In genomic region chr10:32001216-32001753, GRCm38 (mm10) we compare ENCODE assay signal across 27 mouse cellular contexts.
"Had no signal": no experiment of that assay in that cellular context is flagged by ENCODE, and none has a peak within 500 bp of the region (broad histone marks: within the 10 kb centered on the region; RNA-seq: fewer than 3 reads in every experiment).

No protein-coding gene starts in this region.

- ATAC-seq: forebrain, embryonic 16.5 days; hindbrain, postnatal 0 days; intestine, embryonic 16.5 days; liver, embryonic 12.5 days had no signal

- H3K9ac ChIP-seq: heart, embryonic 13.5 days; heart, embryonic 15.5 days; hindbrain, embryonic 13.5 days; hindbrain, embryonic 15.5 days; kidney, embryonic 15.5 days; limb, embryonic 15.5 days; liver, embryonic 12.5 days had no signal

- H3K9me3 ChIP-seq: heart, embryonic 13.5 days; heart, embryonic 15.5 days; hindbrain, embryonic 13.5 days; hindbrain, embryonic 15.5 days; kidney, embryonic 15.5 days; limb, embryonic 15.5 days; liver, embryonic 12.5 days had no signal

- H3K27me3 ChIP-seq: heart, embryonic 13.5 days; heart, embryonic 15.5 days; hindbrain, embryonic 13.5 days; hindbrain, embryonic 15.5 days; kidney, embryonic 15.5 days; limb, embryonic 15.5 days; liver, embryonic 12.5 days had no signal

- H3K36me3 ChIP-seq: heart, embryonic 13.5 days; heart, embryonic 15.5 days; hindbrain, embryonic 13.5 days; hindbrain, embryonic 15.5 days; kidney, embryonic 15.5 days; limb, embryonic 15.5 days; liver, embryonic 12.5 days had no signal

- H3K4me2 ChIP-seq: heart, embryonic 11.5 days; heart, embryonic 13.5 days; heart, embryonic 15.5 days; hindbrain, embryonic 13.5 days; hindbrain, embryonic 15.5 days; kidney, embryonic 15.5 days; limb, embryonic 15.5 days; liver, embryonic 12.5 days had no signal

- H3K27ac ChIP-seq: gastrocnemius, adult 2 months; heart, embryonic 13.5 days; heart, embryonic 15.5 days; hindbrain, embryonic 13.5 days; hindbrain, embryonic 15.5 days; hindbrain, postnatal 0 days; kidney, embryonic 15.5 days; kidney, postnatal 0 days; left cerebral cortex, adult 2 months; limb, embryonic 15.5 days; liver, embryonic 12.5 days had no signal

- H3K4me3 ChIP-seq: gastrocnemius, adult 2 months; heart, embryonic 13.5 days; heart, embryonic 15.5 days; hindbrain, embryonic 13.5 days; hindbrain, embryonic 15.5 days; kidney, embryonic 15.5 days; left cerebral cortex, adult 2 months; limb, embryonic 15.5 days; liver, embryonic 12.5 days had no signal

- H3K4me1 ChIP-seq: heart, embryonic 13.5 days; heart, embryonic 15.5 days; hindbrain, embryonic 13.5 days; hindbrain, embryonic 15.5 days; kidney, embryonic 15.5 days; limb, embryonic 15.5 days; liver, embryonic 12.5 days had no signal

- DNase-seq: gastrocnemius, adult 2 months; gastrocnemius, postnatal 10 days; gastrocnemius, postnatal 25 days; heart, adult 18-20 months; heart, postnatal 14 days; heart, postnatal 36 days; kidney, adult 11 months; kidney, adult 2 months; kidney, adult 9 months; kidney, postnatal 14 days; kidney, postnatal 36 days; layer of hippocampus, adult 9-11 months; layer of hippocampus, postnatal 36 days; left cerebral cortex, postnatal 4 days had no signal
